Mouse (Mus musculus): ENCODE measurements around the gene Dr1. TPM values are rescaled to one million over a fixed set of nuclear protein-coding genes. Genes with fewer than 3 reads are reported as not detected.

Dr1 gene
- polyA plus RNA-seq, 1 experiment from 2014 or later = 32.8 TPM

Other genes starting within 250 kb of the Dr1 start
- 88.2 and 88.4 TPM in 2 replicates for gene Mtf2, start 203.2 kb upstream of the Dr1 start, polyA plus RNA-seq (2014; fragmentation: Nextera tagmentation; extraction: Ambion mirVana)
- 27.4 and 31.0 TPM in 2 replicates for gene Tmed5, start 136.3 kb upstream of the Dr1 start, polyA plus RNA-seq (2014; fragmentation: Nextera tagmentation; extraction: Ambion mirVana)
- 5.9 and 6.6 TPM in 2 replicates for gene Ccdc18, start 136.0 kb upstream of the Dr1 start, polyA plus RNA-seq (2014; fragmentation: Nextera tagmentation; extraction: Ambion mirVana)
- gene Pigg, start 43.7 kb downstream of the Dr1 start, polyA plus RNA-seq (2014; fragmentation: Nextera tagmentation; extraction: Ambion mirVana) = 3.4 and 3.7 TPM in 2 replicates
- 0.16 TPM in 1 of 2 replicates, not detected in the other for gene Gm42517, start 99.0 kb downstream of the Dr1 start, polyA plus RNA-seq (2014; fragmentation: Nextera tagmentation; extraction: Ambion mirVana)
- gene Pde6b, start 119.5 kb downstream of the Dr1 start, polyA plus RNA-seq (2014; fragmentation: Nextera tagmentation; extraction: Ambion mirVana) = 0.30 TPM in 1 of 2 replicates, not detected in the other
- gene Atp5k, start 165.6 kb downstream of the Dr1 start, polyA plus RNA-seq (2014; fragmentation: Nextera tagmentation; extraction: Ambion mirVana) = 756 and 781 TPM in 2 replicates
- gene Mfsd7a, start 180.0 kb downstream of the Dr1 start, polyA plus RNA-seq (2014; fragmentation: Nextera tagmentation; extraction: Ambion mirVana) = 0.08 and 0.27 TPM in 2 replicates
- gene Pcgf3, start 192.3 kb downstream of the Dr1 start, polyA plus RNA-seq (2014; fragmentation: Nextera tagmentation; extraction: Ambion mirVana) = 24.4 and 24.6 TPM in 2 replicates